Mouse (Mus musculus) adrenal gland, postnatal 14 days (tissue): ENCODE data around the gene Appl1. TPM values are rescaled to one million over a fixed set of nuclear protein-coding genes. Genes with fewer than 3 reads are reported as not detected.

Experiments used
- DNase-seq: peaks from one replicate; pipeline ENCODE4 v3.0.0; 2021; ENCODE audit warnings: mixed read lengths
- long read RNA-seq, 2 experiments: library from polyadenylated mRNA; stranded (forward); transcript quantifications; one replicate each; pipeline ENCODE4 v2.0.0; 2021
- total RNA-seq: library from RNA; stranded (reverse); gene quantifications from 2 replicates; pipeline ENCODE4 v1.2.3, GENCODE M21; 2021

The Appl1 gene
- 29.7 and 31.5 TPM in 2 replicates for total RNA-seq
- long read RNA-seq, experiment 1, full-length matches to known transcripts, result 17 of 28 reads
- long read RNA-seq, experiment 1, partial matches to known transcripts, result 1 of 28 reads
- long read RNA-seq, experiment 1, other reads (novel, unspliced or antisense), result 10 of 28 reads
- long read RNA-seq, experiment 2, full-length matches to known transcripts, result 20 of 35 reads
- long read RNA-seq, experiment 2, partial matches to known transcripts, result 3 of 35 reads
- long read RNA-seq, experiment 2, other reads (novel, unspliced or antisense), result 12 of 35 reads

- DNase-seq, result no peak
Observed at GRCm38 (mm10) chr14:26971106-26971789, at the start of gene Appl1. TSS of gene Appl1 (minus strand) at chr14:26971232.

DNA sequence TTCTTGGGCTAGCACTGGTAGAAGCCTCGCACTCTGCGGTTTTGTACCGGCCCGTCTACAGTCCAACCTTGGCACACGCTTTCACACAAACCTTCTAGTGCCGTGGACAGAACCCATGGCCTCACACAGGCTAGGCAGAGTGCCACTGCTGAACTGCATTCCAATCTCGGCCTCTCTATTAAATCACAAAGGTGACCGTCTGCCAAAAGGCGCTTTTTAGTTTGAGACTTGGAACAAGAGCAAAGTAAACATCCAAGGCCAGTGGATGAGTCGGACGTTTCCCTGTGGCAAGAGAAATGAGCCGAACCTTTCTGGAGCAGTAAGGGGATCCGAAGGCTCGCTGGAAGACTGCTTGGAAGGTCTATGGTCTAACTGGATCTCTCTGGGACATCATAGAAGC lies 48.8 kb upstream of the Appl1 start:
- DNase-seq, result peak; percentile 82

DNA sequence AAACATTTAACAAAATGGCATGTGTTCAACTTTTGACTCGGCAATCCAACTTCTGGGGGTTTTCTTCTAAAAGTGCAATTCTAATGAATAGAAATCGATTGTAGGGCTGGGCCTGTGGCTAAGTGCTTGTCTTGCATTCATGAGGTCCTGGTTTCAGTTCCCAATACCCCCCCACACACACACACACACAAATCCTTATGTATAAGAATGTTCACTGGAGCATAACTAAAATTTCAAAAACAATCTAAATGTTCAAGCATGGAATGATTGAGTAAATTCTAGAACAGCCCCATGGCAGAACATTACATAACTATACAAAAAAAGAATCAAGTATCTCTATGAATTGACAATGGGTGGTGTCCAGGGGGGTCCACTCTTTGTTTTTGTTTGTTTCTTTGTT lies 46.9 kb upstream of the Appl1 start:
- no peak for DNase-seq

DNA sequence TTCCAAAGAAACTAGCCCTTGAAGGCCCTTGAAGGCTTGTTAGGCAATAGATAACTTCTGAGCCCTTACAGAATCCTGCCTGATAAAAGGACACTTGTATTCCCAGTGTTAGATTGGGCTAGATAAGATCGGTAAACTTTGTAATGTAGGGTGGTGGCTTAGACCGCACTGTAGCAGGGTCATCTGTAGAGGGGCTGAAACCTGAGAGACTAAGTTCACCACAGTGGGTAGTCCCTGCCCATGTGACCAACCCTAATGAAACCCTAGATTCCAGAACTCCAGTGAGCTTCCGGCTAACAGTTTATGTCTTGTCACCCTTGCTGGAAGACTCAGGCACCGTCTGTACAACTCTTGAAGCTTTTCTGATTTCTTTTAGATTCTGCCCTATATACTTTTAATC lies 42.6 kb upstream of the Appl1 start:
- no peak for DNase-seq

DNA sequence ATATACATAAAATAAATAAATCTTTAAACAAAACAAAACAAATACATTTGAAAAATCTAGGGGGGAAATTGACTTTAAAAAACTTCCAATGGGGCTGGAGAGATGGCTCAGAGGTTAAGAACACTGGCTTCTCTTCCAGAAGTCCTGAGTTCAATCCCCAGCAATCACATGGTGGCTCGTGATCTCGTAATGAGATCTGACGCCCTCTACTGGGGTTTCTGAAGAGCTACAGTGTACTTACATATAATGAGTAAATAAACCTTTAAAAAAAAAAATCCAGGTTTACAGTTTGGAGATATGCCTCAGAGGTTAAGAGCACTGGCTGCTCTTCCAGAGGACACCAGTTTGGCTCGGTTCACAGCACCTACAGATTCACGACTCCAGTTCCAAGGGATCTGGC lies 40.5 kb upstream of the Appl1 start:
- no peak for DNase-seq

DNA sequence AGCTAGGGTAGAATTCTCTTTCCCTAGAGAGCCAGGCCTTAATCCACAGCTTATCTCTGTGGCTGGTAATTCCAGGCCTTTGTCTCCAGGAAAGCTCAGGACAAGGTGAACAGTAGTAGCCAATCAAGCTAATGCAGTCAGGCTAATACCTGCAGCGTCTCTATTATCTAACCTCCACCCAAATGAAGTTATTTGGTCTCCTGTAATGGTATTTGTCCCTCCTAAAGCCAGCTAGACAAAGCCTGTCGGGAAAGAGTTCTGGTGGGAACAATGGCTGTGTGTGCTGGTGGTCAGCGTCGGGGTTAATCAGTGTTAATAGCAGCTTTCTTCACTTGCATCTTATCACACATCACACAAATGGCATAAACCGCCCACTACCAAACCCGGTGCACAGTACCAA lies 34.9 kb upstream of the Appl1 start:
- DNase-seq, result no peak

GRCm38 (mm10) chr14:27004906-27005305 lies 33.9 kb upstream of the Appl1 start:
- DNase-seq, result peak; percentile 46

DNA sequence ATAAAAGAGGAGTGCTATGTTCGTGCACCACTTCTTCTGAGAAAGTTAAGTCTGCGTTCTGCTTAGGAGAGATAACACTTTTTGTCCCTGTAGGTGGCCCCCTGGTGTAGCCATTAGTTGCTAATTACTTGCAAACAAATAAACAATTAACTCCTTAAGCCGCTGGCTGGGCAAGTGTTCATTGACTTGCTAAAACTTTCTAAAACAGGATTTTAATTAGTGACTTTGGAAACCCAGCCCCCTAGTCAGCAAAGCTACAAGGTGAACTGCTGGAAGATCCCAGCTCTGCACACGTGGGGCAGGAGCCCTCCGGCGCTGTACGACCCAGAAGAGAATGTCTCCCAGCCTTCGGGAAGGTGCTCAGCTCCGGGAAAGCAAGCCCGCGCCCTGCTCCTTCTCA lies 29.4 kb upstream of the Appl1 start:
- DNase-seq, result no peak

DNA sequence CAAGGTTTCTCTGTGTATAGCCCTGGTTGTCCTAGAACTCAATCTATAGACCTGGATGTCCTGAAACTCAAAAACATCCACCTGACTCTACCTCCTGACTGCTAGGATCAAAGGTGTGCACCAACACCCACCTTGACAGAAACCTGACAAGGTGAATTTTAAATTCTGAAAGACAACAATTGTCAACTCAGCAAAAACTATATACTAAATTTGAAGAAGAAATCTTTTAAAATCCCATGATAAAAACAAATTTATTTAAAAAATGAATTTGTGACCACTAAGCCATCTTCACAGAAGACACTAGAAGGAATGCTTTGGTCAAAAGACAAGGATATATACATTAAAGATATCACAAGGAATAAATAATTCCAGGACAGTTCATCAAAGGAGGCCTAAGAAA lies 25.2 kb upstream of the Appl1 start:
- DNase-seq, result no peak

DNA sequence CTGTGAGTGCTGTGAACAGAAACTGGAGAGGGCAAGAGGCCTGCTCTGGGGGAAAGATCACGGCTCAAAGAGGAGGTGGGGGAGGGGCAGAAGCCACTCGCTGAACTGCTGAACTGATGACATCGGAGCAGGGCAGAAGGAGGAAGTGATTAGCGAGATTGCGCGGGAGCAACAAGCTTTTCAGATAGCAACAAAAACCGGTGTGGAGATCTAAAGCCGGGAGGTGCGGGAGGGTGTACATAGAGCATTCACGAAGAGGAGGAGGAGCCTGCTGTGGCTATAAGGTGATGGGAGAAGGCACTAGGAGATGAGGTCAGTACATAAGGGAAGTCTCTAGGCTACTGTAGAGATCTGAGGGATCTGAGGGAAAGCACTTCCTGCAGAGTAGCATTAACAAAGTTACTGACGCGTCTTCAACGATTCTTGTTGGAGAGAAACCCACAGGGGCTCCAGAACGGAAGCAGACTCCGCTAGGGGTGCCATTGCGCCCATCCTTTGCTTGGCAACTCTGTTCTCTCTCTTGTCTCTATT lies 23.2 kb upstream of the Appl1 start, which contains the start of gene Hesx1:
Gene Hesx1 (plus strand): TSS at position 206 of the 531 bp plus-strand sequence.
- DNase-seq, result peak; percentile 76

DNA sequence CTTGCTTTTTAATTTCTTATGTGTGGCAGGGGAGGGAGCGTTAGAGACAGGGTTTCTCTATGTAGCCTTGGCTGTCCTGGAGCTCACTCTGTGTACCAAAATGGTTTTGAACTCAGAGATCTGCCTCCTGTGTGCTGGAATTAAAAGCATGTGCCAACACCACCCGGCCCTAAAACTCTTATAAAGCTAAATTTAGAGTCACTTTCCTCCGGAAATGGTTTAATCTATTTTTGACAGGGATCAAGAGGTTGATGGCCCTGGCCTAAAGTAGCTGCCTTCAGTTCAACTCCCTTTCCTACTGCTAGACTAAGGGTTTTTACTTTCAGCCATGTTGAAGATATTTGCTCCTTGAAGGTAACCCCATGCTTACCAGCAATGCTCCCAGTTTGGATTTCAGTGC lies 22.4 kb upstream of the Appl1 start:
- DNase-seq, result no peak

DNA sequence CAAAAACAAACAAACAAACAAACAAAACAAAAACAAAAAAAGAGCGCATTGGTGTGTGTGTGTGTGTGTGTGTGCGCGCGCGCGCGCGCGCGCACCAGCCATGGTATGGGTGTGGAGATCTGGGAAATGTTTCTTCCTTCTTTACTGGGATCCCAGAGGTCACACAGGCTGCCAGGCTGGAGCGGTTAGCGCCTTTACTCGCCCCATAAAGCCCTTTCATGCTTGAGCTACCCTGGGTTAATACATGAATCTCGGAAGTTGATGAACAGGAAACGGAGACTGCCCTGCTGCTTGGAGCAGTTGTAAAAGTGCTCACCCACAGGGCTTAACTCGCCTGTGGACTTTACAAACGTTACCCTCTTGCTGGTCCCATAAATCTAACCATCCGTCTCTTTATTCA lies 20.6 kb upstream of the Appl1 start:
- no peak for DNase-seq

DNA sequence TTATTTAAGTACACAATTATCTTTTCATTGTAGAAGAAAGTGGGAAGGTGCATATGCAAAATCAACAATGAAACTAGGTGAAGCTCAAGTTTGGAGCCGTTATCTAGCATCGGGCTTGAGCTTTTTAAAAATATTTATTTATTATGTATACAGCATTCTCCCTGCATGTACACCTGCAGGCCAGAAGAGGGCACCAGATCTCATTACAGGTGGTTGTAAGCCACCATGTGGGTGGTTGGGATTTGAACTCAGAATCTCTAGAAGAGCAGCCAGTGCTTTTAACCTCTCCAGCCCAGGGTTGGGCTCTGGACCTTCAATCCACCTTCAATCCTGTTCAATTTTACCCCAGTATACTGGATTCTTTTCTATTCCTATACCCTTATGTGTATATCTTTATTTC lies 17.7 kb upstream of the Appl1 start:
- DNase-seq, result peak; percentile 24

DNA sequence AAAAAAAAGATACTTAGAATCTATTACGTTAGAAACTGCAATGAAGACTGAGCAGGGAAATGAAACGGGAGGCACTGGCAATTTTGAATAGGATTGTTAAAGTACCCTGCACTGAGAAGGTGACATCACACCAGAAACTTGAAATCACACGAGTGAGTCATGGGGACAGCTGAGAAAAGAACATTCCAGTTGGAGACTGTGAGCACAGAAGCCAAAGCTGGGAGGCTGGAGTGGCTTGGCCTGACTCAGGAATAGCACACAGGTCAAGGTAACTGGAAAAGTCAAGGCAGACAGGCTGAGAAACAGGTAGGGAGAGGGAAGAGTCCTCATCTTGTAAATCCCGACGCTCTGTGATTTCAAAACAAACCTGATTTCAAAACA lies 11.1 kb upstream of the Appl1 start:
- peak; percentile 44 for DNase-seq

GRCm38 (mm10) chr14:26981494-26982149 lies 10.6 kb upstream of the Appl1 start:
- DNase-seq, result no peak

- DNase-seq, result no peak
Observed at GRCm38 (mm10) chr14:26981021-26981420, 10.0 kb upstream of the Appl1 start.

GRCm38 (mm10) chr14:26979808-26980207 lies 8.8 kb upstream of the Appl1 start:
- DNase-seq, result no peak

DNA sequence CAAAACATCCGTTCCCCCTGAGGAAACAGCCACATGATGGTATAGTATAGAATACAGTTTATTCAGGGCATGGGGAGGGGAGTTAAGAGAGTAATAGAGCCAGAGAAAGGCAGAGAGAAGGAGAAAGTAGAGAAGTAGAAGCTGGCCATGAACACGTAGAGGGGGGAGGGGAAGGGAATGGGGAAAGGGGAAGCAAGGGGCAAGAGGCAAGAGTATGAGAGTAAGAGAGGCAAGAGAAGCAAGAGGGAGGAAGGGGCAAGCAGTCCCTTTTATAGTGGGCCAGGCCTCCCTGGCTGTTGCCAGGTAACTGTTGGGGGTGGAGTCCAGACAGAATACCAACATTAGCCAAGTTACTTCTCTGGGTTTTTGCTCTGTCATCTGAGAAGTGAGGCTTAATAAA lies 6.5 kb upstream of the Appl1 start:
- DNase-seq, result peak; percentile 17

DNA sequence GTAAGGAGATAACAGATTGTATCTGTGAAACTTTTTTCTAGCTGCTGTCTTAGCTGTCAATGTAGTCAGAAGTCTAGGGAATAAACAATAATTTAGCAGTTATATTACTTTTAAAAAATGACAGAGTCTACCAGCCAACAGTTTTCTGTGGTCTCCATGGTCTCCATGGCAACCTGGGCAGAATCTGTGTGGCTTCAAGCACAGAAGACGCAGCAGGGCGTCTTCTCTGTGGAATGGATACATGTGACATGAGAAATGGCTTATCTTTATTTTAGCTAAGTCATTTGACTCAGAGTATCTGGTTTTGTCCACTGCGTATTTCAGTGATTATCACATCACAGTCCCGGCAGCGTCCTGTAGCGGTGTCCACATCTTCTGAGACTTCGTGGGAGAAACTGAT lies 5.2 kb upstream of the Appl1 start:
- peak; percentile 39 for DNase-seq

DNA sequence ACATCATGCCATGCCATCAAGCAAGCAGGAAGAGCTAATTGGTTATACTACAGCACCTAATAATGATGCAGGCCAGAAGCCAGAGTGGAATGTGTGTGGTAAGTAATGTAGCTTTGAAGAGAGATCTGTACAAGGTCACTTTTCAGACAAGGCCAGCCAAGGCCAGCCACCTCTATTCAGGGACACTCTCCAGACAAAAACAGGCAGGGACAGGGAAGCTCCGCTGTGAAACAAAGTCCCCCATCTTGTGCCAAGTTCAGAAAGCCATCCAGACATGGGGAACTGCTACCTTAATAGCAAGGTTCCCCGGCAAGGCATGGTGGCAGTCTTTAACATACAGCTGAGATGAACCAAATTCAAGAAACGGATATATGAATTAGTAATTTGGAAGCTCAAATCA lies 4.5 kb upstream of the Appl1 start:
- DNase-seq, result peak; percentile 59

DNA sequence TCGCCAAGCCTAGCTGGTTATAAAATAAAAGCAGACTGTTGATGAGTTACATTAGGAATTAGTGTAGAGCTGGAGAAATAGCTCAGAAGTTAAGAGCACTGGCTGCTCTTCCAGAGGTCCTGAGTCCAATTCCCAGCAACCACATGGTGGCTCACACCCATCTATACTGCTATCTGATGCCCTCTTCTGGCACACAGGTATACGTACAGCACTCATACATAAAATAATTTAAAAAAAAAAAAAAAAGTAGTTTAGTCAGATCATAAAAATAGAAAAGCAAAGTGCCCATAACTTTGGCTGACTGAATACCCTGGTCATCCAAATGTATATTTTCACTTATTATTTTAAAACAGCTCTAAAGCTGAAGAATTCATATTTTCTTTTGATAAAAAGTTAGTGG lies 2.1 kb upstream of the Appl1 start:
- DNase-seq, result no peak

- DNase-seq, result peak; percentile 99
Observed at GRCm38 (mm10) chr14:26970439-26970932, 546 bp downstream of the Appl1 start.

GRCm38 (mm10) chr14:26969856-26970407 lies 1.1 kb downstream of the Appl1 start:
- peak; percentile 72 for DNase-seq
